Mouse (Mus musculus): ENCODE measurements around the gene Shb. TPM values are rescaled to one million over a fixed set of nuclear protein-coding genes. Genes with fewer than 3 reads are reported as not detected.

Shb gene
- polyA plus RNA-seq, 1 experiment, result not detected

GRCm38 (mm10) chr4:45419051-45419450 is 113.2 kb downstream of the Shb start:
- no peak overlapping the region for H3K4me3 ChIP-seq (ENCODE audit: insufficient read depth, low read depth, low read length)
- WGBS, result 82% methylated on average over 4 of the region's 4 CpGs
- H3K27ac ChIP-seq (ENCODE audit: insufficient read depth, low read depth, low read length), result no peak overlapping the region
- TF ChIP-seq POLR2A (IDR thresholded peaks at IDR 0.05; ENCODE audit: insufficient read depth, low read depth, low read length) (no peak), CTCF (IDR thresholded peaks at IDR 0.05; ENCODE audit: insufficient read depth, low read depth, low read length) (no peak)
- H3K4me1 ChIP-seq (ENCODE audit: control insufficient read depth, insufficient read depth, low read length), result peaks cover 16% of the 10 kb centered on the region

GRCm38 (mm10) chr4:45418229-45418950 is 113.9 kb downstream of the Shb start:
- 19% methylated on average over 10 of the region's 11 CpGs for WGBS
- Histone ChIP-seq H3K27ac (ENCODE audit: insufficient read depth, low read depth, low read length) (no peak overlapping the region), H3K4me3 (ENCODE audit: insufficient read depth, low read depth, low read length) (no peak overlapping the region), H3K4me1 (ENCODE audit: control insufficient read depth, insufficient read depth, low read length) (peaks cover 16% of the 10 kb centered on the region)
- TF ChIP-seq CTCF (IDR thresholded peaks at IDR 0.05; ENCODE audit: insufficient read depth, low read depth, low read length) (peak; percentile 52; the same call in 1 of the 2 replicates), POLR2A (IDR thresholded peaks at IDR 0.05; ENCODE audit: insufficient read depth, low read depth, low read length) (no peak)

DNA sequence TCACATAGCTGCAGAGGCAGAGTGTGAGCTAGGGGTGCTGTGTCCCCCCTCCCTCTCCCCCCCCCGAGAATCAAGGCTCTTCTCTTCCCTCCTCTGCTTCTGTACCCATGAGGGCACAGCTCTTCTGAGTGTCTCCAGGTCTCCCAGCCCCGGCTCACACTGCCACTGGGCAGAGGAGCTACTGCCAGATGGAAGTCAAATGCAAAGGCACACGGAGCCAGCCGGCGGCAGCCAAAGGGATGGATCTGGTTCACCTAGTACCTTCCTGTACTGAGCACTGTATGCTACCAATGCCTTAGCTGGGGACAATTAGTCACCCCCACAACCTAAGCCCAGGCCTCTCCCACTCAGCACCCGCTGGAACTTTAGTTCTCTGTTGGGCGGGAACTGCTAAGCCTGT is 116.0 kb downstream of the Shb start:
- Histone ChIP-seq H3K4me1 (ENCODE audit: control insufficient read depth, insufficient read depth, low read length) (peaks cover 16% of the 10 kb centered on the region), H3K27ac (ENCODE audit: insufficient read depth, low read depth, low read length) (no peak overlapping the region), H3K4me3 (ENCODE audit: insufficient read depth, low read depth, low read length) (no peak overlapping the region)
- TF ChIP-seq CTCF (IDR thresholded peaks at IDR 0.05; ENCODE audit: insufficient read depth, low read depth, low read length) (no peak), POLR2A (IDR thresholded peaks at IDR 0.05; ENCODE audit: insufficient read depth, low read depth, low read length) (no peak)
- 78% methylated on average over 7 of the region's 7 CpGs for WGBS

DNA sequence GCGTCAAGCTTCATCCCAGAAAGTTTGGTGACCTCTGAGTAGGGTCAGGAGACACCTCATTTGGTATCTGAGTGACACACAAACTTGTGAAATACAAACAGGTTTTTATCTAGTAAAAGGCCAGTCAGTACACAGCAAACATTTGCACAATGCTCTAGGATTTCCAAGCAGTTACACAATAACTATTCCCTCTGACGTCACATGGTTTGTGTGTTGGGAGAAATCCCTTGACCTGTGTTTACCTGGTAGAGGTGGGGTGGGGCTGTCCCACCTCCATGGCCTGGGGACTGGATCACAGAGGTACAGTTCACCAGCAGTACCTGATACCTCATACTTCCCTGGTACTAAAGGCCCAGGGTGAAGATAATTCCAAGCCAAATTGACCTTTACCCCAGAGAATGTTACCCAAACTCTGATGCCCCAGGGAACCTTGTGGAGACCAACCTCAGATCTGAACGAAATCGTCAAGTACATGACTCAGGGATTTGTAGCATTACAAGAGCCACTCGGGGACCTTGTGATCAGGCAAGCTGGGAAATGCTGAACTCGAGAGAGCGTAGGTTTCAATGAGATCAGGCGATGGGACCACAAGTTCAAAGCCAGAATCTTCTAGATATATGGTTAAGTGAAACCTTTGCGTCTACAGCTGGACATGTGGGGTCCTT is 118.5 kb downstream of the Shb start:
- H3K27ac ChIP-seq (ENCODE audit: insufficient read depth, low read depth, low read length), result no peak overlapping the region
- WGBS, result 87% methylated on average over 9 of the region's 9 CpGs

DNA sequence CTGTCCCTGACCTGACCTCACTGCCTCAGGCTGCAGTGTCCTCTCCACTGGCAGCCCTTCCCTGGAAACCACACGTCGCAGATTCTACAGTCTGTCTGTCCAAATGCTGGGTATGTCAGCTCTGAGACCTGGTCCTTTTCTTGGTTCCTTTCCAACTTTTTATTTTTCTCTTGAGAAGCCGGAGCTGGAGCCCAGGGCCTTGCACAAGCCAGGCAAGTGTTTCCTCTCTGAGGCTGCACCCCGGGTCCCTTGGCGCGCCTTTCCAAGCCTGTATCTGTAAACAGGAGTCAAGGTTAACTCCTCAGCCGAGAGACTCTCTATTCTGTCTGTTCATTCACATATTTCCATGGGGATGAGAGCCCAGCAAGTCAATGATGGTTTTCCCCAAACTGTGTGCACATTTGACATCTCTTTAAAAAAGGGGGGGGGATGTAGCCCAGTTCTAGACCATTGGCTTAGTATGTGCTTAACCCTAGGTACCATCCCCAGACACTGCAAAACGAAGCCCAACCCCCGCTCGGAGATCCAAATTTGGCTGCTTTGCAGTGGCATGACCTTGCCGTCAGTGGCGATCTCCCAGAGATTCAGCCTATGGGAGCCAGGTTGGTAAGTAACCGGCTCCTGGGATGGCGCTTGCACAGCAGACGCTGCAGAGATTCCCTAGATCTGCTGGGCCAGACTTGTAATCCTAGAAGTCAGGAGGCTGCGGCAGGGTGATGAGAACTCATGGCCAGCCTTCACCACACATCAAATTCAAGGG is 119.7 kb downstream of the Shb start:
- H3K4me1 ChIP-seq (ENCODE audit: control insufficient read depth, insufficient read depth, low read length), result peaks cover 4% of the 10 kb centered on the region; the same call in 1 of the 2 replicates
- WGBS, result 82% methylated on average over 16 of the region's 16 CpGs
- no peak overlapping the region for H3K4me3 ChIP-seq (ENCODE audit: insufficient read depth, low read depth, low read length)
- no peak overlapping the region for H3K27ac ChIP-seq (ENCODE audit: insufficient read depth, low read depth, low read length)
- TF ChIP-seq POLR2A (IDR thresholded peaks at IDR 0.05; ENCODE audit: insufficient read depth, low read depth, low read length) (no peak), CTCF (IDR thresholded peaks at IDR 0.05; ENCODE audit: insufficient read depth, low read depth, low read length) (no peak)

More for the DNA sequence above, 118.5 kb downstream of the Shb start:
- TF ChIP-seq POLR2A (IDR thresholded peaks at IDR 0.05; ENCODE audit: insufficient read depth, low read depth, low read length) (no peak), CTCF (IDR thresholded peaks at IDR 0.05; ENCODE audit: insufficient read depth, low read depth, low read length) (no peak)
- H3K4me1 ChIP-seq (ENCODE audit: control insufficient read depth, insufficient read depth, low read length), result peaks cover 13% of the 10 kb centered on the region
- H3K4me3 ChIP-seq (ENCODE audit: insufficient read depth, low read depth, low read length), result no peak overlapping the region

GRCm38 (mm10) chr4:45411181-45411790 is 121.0 kb downstream of the Shb start:
- no peak overlapping the region for H3K4me3 ChIP-seq (ENCODE audit: insufficient read depth, low read depth, low read length)
- 94% methylated on average over 8 of the region's 8 CpGs for WGBS

DNA sequence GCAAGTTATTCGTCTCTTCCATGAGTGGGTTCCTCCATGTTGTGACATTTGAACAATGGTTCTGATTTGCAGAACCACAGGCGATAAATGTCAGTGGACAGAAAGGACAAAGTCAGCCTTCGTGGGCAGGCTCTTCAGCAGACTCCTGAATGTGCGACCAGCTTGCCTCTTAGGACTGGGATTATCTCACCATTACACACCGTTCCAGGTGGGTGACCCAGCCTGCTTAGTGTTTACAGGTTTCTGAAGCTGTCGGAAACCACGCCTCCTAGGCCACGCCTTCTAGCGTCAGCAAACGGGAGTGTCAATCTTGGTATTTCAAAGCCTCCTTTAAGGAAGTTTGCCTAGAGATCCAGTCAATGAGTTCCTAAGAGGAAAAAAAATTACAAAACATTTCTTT is 123.0 kb downstream of the Shb start:
- no peak for TF ChIP-seq POLR2A (IDR thresholded peaks at IDR 0.05; ENCODE audit: insufficient read depth, low read depth, low read length)
- no peak for TF ChIP-seq CTCF (IDR thresholded peaks at IDR 0.05; ENCODE audit: insufficient read depth, low read depth, low read length)
- Histone ChIP-seq H3K4me3 (ENCODE audit: insufficient read depth, low read depth, low read length) (peak overlapping the region; percentile 72), H3K27ac (ENCODE audit: insufficient read depth, low read depth, low read length) (peak overlapping the region; percentile 77), H3K4me1 (ENCODE audit: control insufficient read depth, insufficient read depth, low read length) (peaks cover 9% of the 10 kb centered on the region)
- 4% methylated on average over 10 of the region's 10 CpGs for WGBS

More at GRCm38 (mm10) chr4:45411181-45411790, 121.0 kb downstream of the Shb start:
- H3K4me1 ChIP-seq (ENCODE audit: control insufficient read depth, insufficient read depth, low read length), result peaks cover 6% of the 10 kb centered on the region
- TF ChIP-seq CTCF (IDR thresholded peaks at IDR 0.05; ENCODE audit: insufficient read depth, low read depth, low read length) (no peak), POLR2A (IDR thresholded peaks at IDR 0.05; ENCODE audit: insufficient read depth, low read depth, low read length) (no peak)
- no peak overlapping the region for H3K27ac ChIP-seq (ENCODE audit: insufficient read depth, low read depth, low read length)

- TF ChIP-seq POLR2A (IDR thresholded peaks at IDR 0.05; ENCODE audit: insufficient read depth, low read depth, low read length), result peak; percentile 94
- no peak for TF ChIP-seq CTCF (IDR thresholded peaks at IDR 0.05; ENCODE audit: insufficient read depth, low read depth, low read length)
- peak within 1 kb of the TSS; percentile 77 for H3K27ac ChIP-seq (ENCODE audit: insufficient read depth, low read depth, low read length)
- peaks cover 9% of the 10 kb centered on the region for H3K4me1 ChIP-seq (ENCODE audit: control insufficient read depth, insufficient read depth, low read length)
- peak within 1 kb of the TSS; percentile 72 for H3K4me3 ChIP-seq (ENCODE audit: insufficient read depth, low read depth, low read length)
- whole genome bisulfite sequencing, result under 1% methylated on average over 67 of the region's 67 CpGs
These were observed 123.7 kb downstream of the Shb start, which contains the start of gene Slc25a51 for GRCm38 (mm10) chr4:45408427-45409132. TSS of gene Slc25a51 (minus strand) at chr4:45408766.
